12 mouse cellular contexts compared by ENCODE assay signal in the genomic region with DNA sequence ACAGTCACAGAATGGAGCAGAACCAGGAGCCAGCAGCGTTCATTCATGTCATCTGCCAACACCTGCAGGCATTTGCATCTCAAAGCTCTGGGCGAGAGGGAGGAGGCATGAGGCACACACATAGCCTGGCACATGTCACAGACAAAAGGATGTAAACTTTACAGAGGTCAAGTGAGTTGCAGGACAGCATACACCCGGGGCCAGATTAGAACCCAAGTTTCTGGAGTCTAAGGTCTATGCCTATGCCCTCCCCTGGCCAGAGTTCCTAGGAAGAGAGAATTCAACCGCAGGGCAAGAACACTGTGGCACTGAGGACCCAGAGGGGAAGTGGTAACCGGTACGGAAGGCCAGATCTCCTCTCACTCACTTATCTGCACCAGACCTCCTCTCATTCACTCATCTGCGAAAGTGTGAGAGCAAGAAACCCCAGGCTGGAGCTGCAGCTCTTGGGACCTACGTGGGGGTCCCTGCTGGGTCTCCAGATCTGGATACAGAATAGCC. TPM values are rescaled to one million over a fixed set of nuclear protein-coding genes. Genes with fewer than 3 reads are reported as not detected.
DNase-seq lines count a peak whose midpoint lies in the region; ATAC-seq lines count a peak whose summit lies in the region.
"Had no signal": no experiment of that assay in that cellular context is flagged by ENCODE, and none has a peak within 500 bp of the region (broad histone marks: within the 10 kb centered on the region; RNA-seq: fewer than 3 reads in every experiment).

A gene (plus strand): TSS at position 324 of the 501 bp plus-strand sequence.

- ATAC-seq in heart, embryonic 12.5 days (ENCODE audit: insufficient number of reproducible peaks, low FRiP score) = 0 out of 2 replicates have a peak, but pooled peaks have one; percentile 10
- ATAC-seq in hematopoietic stem cell, adult 5-6 weeks (replicated peaks in 1 of 2; ENCODE audit: insufficient read depth in 1 of 2, low FRiP score in 2 of 2, low TSS enrichment in 1 of 2, low read depth in 1 of 2, poor library complexity in 2 of 2, severe bottlenecking in 2 of 2) = peak; percentile 60 to 62
- ATAC-seq in neutrophil, adult 5-6 weeks (ENCODE audit: extremely low read depth, insufficient number of reproducible peaks, low FRiP score, poor library complexity, severe bottlenecking) = no peak
- no peak for ATAC-seq in kidney, embryonic 16.5 days (ENCODE audit: low FRiP score, low TSS enrichment)
- ATAC-seq: hindbrain, postnatal 0 days had no signal

- H3K9ac ChIP-seq in heart, embryonic 12.5 days = no peak within 1 kb of the TSS
- no peak within 1 kb of the TSS for H3K9ac ChIP-seq in kidney, embryonic 16.5 days (replicated peaks; ENCODE audit: low read length)
- H3K9ac ChIP-seq: lung, embryonic 15.5 days had no signal

- no peak within 1 kb of the TSS for H3K4me2 ChIP-seq in heart, embryonic 12.5 days
- no peak within 1 kb of the TSS for H3K4me2 ChIP-seq in kidney, embryonic 16.5 days (replicated peaks; ENCODE audit: low read depth, low read length)
- H3K4me2 ChIP-seq: lung, embryonic 15.5 days had no signal

- no peaks in the 10 kb centered on the region for H3K36me3 ChIP-seq in heart, embryonic 12.5 days
- H3K36me3 ChIP-seq in kidney, embryonic 16.5 days (ENCODE audit: insufficient read depth, low read length) = no peaks in the 10 kb centered on the region
- H3K36me3 ChIP-seq: lung, embryonic 15.5 days had no signal

- H3K9me3 ChIP-seq in heart, embryonic 12.5 days (replicated peaks) = no peaks in the 10 kb centered on the region; the same call in 1 of the 2 replicates
- no peaks in the 10 kb centered on the region for H3K9me3 ChIP-seq in kidney, embryonic 16.5 days (ENCODE audit: low read length)
- H3K9me3 ChIP-seq: lung, embryonic 15.5 days had no signal

- 27% methylated on average over 8 of the region's 8 CpGs for WGBS in heart, embryonic 12.5 days
- 55% methylated on average over 8 of the region's 8 CpGs for WGBS in kidney, embryonic 16.5 days

- peaks cover 23% of the 10 kb centered on the region for H3K4me1 ChIP-seq in heart, embryonic 12.5 days (replicated peaks)
- H3K4me1 ChIP-seq in kidney, embryonic 16.5 days (ENCODE audit: insufficient read depth, low read length) = no peaks in the 10 kb centered on the region
- H3K4me1 ChIP-seq: lung, embryonic 15.5 days had no signal

- no peaks in the 10 kb centered on the region; the same call in 1 of the 2 replicates for H3K27me3 ChIP-seq in heart, embryonic 12.5 days (replicated peaks)
- H3K27me3 ChIP-seq in kidney, embryonic 16.5 days (ENCODE audit: insufficient read depth, low read length) = no peaks in the 10 kb centered on the region
- H3K27me3 ChIP-seq: lung, embryonic 15.5 days had no signal

- H3K4me3 ChIP-seq in heart, embryonic 12.5 days = no peak within 1 kb of the TSS
- no peak within 1 kb of the TSS for H3K4me3 ChIP-seq in kidney, embryonic 16.5 days (ENCODE audit: low read length)
- H3K4me3 ChIP-seq: lung, embryonic 15.5 days had no signal

- DNase-seq in heart, adult 8-10 months (ENCODE audit: low spot score) = no peak
- DNase-seq in CD4-positive helper T cell, adult 2 months (ENCODE audit: low read depth, low spot score) = peak; percentile 52
- no peak for DNase-seq in urinary bladder, postnatal 25 days (ENCODE audit: low spot score)
- DNase-seq in cerebellum, postnatal 36 days = no peak
- DNase-seq: cerebellum, adult 2 months; layer of hippocampus, postnatal 36 days had no signal

- H3K27ac ChIP-seq in heart, embryonic 12.5 days (ENCODE audit: poor library complexity, severe bottlenecking) = no peak within 1 kb of the TSS
- H3K27ac ChIP-seq in kidney, embryonic 16.5 days (ENCODE audit: low read length) = no peak within 1 kb of the TSS
- H3K27ac ChIP-seq: hindbrain, postnatal 0 days; lung, embryonic 15.5 days had no signal

RNA-seq across cellular contexts. Expression of the gene that starts here (rescaled TPM):
- polyA plus RNA-seq in heart, embryonic 12.5 days (2016; fragmentation: Nextera tagmentation; extraction: Ambion mirVana) = 0.46 and 0.70 TPM in 2 replicates
- total RNA-seq in heart, adult 8-10 months (2022) = under 1 TPM; 0.22 to 0.57 (median 0.36) TPM
- total RNA-seq in hematopoietic stem cell, adult 5-6 weeks (2017) = 3.1 and 3.8 TPM in 2 replicates
- total RNA-seq in neutrophil, adult 5-6 weeks (2017) = 67.0 and 72.5 TPM in 2 replicates
- 1.0 and 1.1 TPM in 2 replicates for polyA plus RNA-seq in kidney, embryonic 16.5 days (2015; fragmentation: Nextera tagmentation; extraction: Ambion mirVana)

Comparison
In these comparisons a context has a peak if more than half of its experiments do, and no peak if none do; other contexts are left out.
1. RNA of the gene that starts here (total RNA-seq): 67.0 to 72.5 TPM in neutrophil, adult 5-6 weeks; 3.1 to 3.8 TPM in hematopoietic stem cell, adult 5-6 weeks and 0.22 to 0.57 TPM in heart, adult 8-10 months; every median in the first group is over 10 times any median in the second.
2. Peak in ATAC-seq in heart, embryonic 12.5 days; RNA of the gene not detected or under 1 TPM.
3. ATAC-seq: peak in hematopoietic stem cell, adult 5-6 weeks (2 of 2); none in neutrophil, adult 5-6 weeks (single experiment) and kidney, embryonic 16.5 days (single experiment).